Mouse (Mus musculus): Measurements from ENCODE around the gene Cnpy4. TPM values are rescaled to one million over a fixed set of nuclear protein-coding genes. Genes with fewer than 3 reads are reported as not detected.
A peak's percentile ranks its signal among the peaks of the same experiment; 100 is the strongest.

Cnpy4 gene
- total RNA-seq (2021), result 10 to 100 TPM; 13.5 to 17.1 TPM
- long read RNA-seq, experiment 1, partial matches to known transcripts, result 3 of 8 reads
- long read RNA-seq, experiment 1, other reads (novel, unspliced or antisense), result 1 of 8 reads
- long read RNA-seq, experiment 2, partial matches to known transcripts, result 1 of 3 reads
- long read RNA-seq, experiment 2, other reads (novel, unspliced or antisense), result 0 of 3 reads

GRCm38 (mm10) chr5:138186950-138187638, at the start of gene Cnpy4, which contains the start of gene Taf6:
TSS of gene Cnpy4 (plus strand) at chr5:138187485.
TSS of gene Taf6 (minus strand) at chr5:138187451.
- H3K27ac ChIP-seq, result peak within 1 kb of the TSS; percentile 93
- H3K4me3 ChIP-seq, result peak within 1 kb of the TSS; percentile 80
- intact Hi-C loops (cut with DNase I), result loop anchor here (1.0 kb wide), 2 partner anchors 16 to 26 kb away; partner anchors contain the start of gene Cops6
- DNase-seq (ENCODE audit: extremely low spot score in 1 of 2, low spot score in 2 of 2), result peak; percentile 76 to 83
- TF ChIP-seq CTCF (IDR thresholded peaks at IDR 0.05), result no peak

- DNase-seq (ENCODE audit: extremely low spot score in 1 of 2, low spot score in 2 of 2), result no peak
- no peak overlapping the region for H3K4me3 ChIP-seq
- H3K27ac ChIP-seq, result no peak overlapping the region
- intact Hi-C loops (cut with DNase I), result loop anchor here (2.0 kb wide), 1 partner anchor 251 kb away; no protein-coding TSS in a partner anchor
- peak; percentile 64 for TF ChIP-seq CTCF (IDR thresholded peaks at IDR 0.05)
Measured at GRCm38 (mm10) chr5:138137935-138138549, 49.2 kb upstream of the Cnpy4 start.

- no peak overlapping the region for H3K27ac ChIP-seq
- H3K4me3 ChIP-seq, result no peak overlapping the region
- intact Hi-C loops (cut with DNase I), result no loop called here
- DNase-seq (ENCODE audit: extremely low spot score in 1 of 2, low spot score in 2 of 2), result no peak
- no peak for TF ChIP-seq CTCF (IDR thresholded peaks at IDR 0.05)
Measured at GRCm38 (mm10) chr5:138138585-138138984, 48.7 kb upstream of the Cnpy4 start.

- intact Hi-C loops (cut with DNase I), result loop anchor here (2.0 kb wide), 1 partner anchor 70 kb away; the partner anchor contains the start of gene Zkscan1
- no peak for TF ChIP-seq CTCF (IDR thresholded peaks at IDR 0.05)
- no peak overlapping the region for H3K27ac ChIP-seq
- H3K4me3 ChIP-seq, result peak overlapping the region; percentile 84
- no peak for DNase-seq (ENCODE audit: extremely low spot score in 1 of 2, low spot score in 2 of 2)
Measured at GRCm38 (mm10) chr5:138154390-138154789, 32.9 kb upstream of the Cnpy4 start.

- intact Hi-C loops (cut with DNase I), result loop anchor here (1.0 to 5.0 kb wide), 4 partner anchors 38 to 368 kb away; partner anchors contain the start of genes Mepce, Zcwpw1 and Zkscan1
- TF ChIP-seq CTCF (IDR thresholded peaks at IDR 0.05), result peak; percentile 85
- peak within 1 kb of the TSS; percentile 84 for H3K4me3 ChIP-seq
Measured at GRCm38 (mm10) chr5:138155443-138155976, 31.8 kb upstream of the Cnpy4 start, which contains the start of gene Zfp113. TSS of gene Zfp113 (minus strand) at chr5:138155744.

GRCm38 (mm10) chr5:138160224-138160762, 27.0 kb upstream of the Cnpy4 start:
- Histone ChIP-seq H3K27ac (peak overlapping the region; percentile 85), H3K4me3 (peak overlapping the region; percentile 50)
- TF ChIP-seq CTCF (IDR thresholded peaks at IDR 0.05), result no peak
- DNase-seq (ENCODE audit: extremely low spot score in 1 of 2, low spot score in 2 of 2), result no peak
- intact Hi-C loops (cut with DNase I), result loop anchor here (10.0 kb wide), 1 partner anchor 825 kb away; the partner anchor contains the start of gene Slc12a9

More at GRCm38 (mm10) chr5:138155443-138155976, 31.8 kb upstream of the Cnpy4 start, which contains the start of gene Zfp113:
- DNase-seq (ENCODE audit: extremely low spot score in 1 of 2, low spot score in 2 of 2), result peak; percentile 86 to 90
- peak within 1 kb of the TSS; percentile 95 for H3K27ac ChIP-seq

GRCm38 (mm10) chr5:138160842-138161665, 26.2 kb upstream of the Cnpy4 start, which contains the start of gene Cops6:
TSS of gene Cops6 (plus strand) at chr5:138161071.
- intact Hi-C loops (cut with DNase I), result loop anchor here (1.0 to 10.0 kb wide), 3 partner anchors 10 to 826 kb away; partner anchors contain the start of genes Cnpy4, Slc12a9 and Taf6
- H3K27ac ChIP-seq, result peak within 1 kb of the TSS; percentile 85
- DNase-seq (ENCODE audit: extremely low spot score in 1 of 2, low spot score in 2 of 2), result peak; percentile 95 to 98
- no peak for TF ChIP-seq CTCF (IDR thresholded peaks at IDR 0.05)
- peak within 1 kb of the TSS; percentile 50 for H3K4me3 ChIP-seq

GRCm38 (mm10) chr5:138163046-138163445, 24.2 kb upstream of the Cnpy4 start:
- no peak for TF ChIP-seq CTCF (IDR thresholded peaks at IDR 0.05)
- H3K4me3 ChIP-seq, result no peak overlapping the region
- intact Hi-C loops (cut with DNase I), result loop anchor here (10.0 kb wide), 1 partner anchor 828 kb away; the partner anchor contains the start of gene Slc12a9
- no peak for DNase-seq (ENCODE audit: extremely low spot score in 1 of 2, low spot score in 2 of 2)
- no peak overlapping the region for H3K27ac ChIP-seq

- no peak for TF ChIP-seq CTCF (IDR thresholded peaks at IDR 0.05)
- no peak for DNase-seq (ENCODE audit: extremely low spot score in 1 of 2, low spot score in 2 of 2)
- Histone ChIP-seq H3K4me3 (no peak overlapping the region), H3K27ac (no peak overlapping the region)
- intact Hi-C loops (cut with DNase I), result loop anchor here (10.0 kb wide), 1 partner anchor 829 kb away; the partner anchor contains the start of gene Slc12a9
Measured at GRCm38 (mm10) chr5:138163610-138164009, 23.7 kb upstream of the Cnpy4 start.

- TF ChIP-seq CTCF (IDR thresholded peaks at IDR 0.05), result no peak
- no peak for DNase-seq (ENCODE audit: extremely low spot score in 1 of 2, low spot score in 2 of 2)
- Histone ChIP-seq H3K4me3 (no peak overlapping the region), H3K27ac (no peak overlapping the region)
- intact Hi-C loops (cut with DNase I), result loop anchor here (5.0 to 10.0 kb wide), 2 partner anchors 633 to 831 kb away; partner anchors contain the start of genes Epo, Gnb2 and Slc12a9
Measured at GRCm38 (mm10) chr5:138165594-138165993, 21.7 kb upstream of the Cnpy4 start.
